Mouse (Mus musculus): ENCODE results near the gene Shank3. TPM values are rescaled to one million over a fixed set of nuclear protein-coding genes. Genes with fewer than 3 reads are reported as not detected.

The Shank3 gene
- polyA plus RNA-seq, 1 experiment from 2014 or later, result 2.0 TPM

GRCm38 (mm10) chr15:89559202-89559731 is 59.8 kb downstream of the Shank3 start:
- Histone ChIP-seq H3K4me3 (no peak overlapping the region), H3K9me3 (no peaks in the 10 kb centered on the region), H3K27ac (replicated peaks) (no peak overlapping the region), H3K4me2 (no peak overlapping the region), H3K27me3 (replicated peaks) (peaks cover 56% of the 10 kb centered on the region), H3K36me3 (0 out of 2 replicates have a peak, but pooled peaks cover 5% of the 10 kb centered on the region), H3K9ac (no peak overlapping the region), H3K4me1 (peaks cover 29% of the 10 kb centered on the region)
- peak; percentile 45; the same call in 1 of the 2 replicates for ATAC-seq (ENCODE audit: extremely low read depth, insufficient number of reproducible peaks, low FRiP score, low TSS enrichment)
- WGBS, result 42% methylated on average over 10 of the region's 10 CpGs

GRCm38 (mm10) chr15:89568114-89568513 is 68.7 kb downstream of the Shank3 start, which contains the start of gene Acr:
TSS of gene Acr (plus strand) at chr15:89568326.
- H3K4me3 ChIP-seq, result no peak within 1 kb of the TSS
- H3K9ac ChIP-seq, result no peak within 1 kb of the TSS
- no peaks in the 10 kb centered on the region for H3K36me3 ChIP-seq
- no peaks in the 10 kb centered on the region for H3K9me3 ChIP-seq
- H3K4me1 ChIP-seq, result no peaks in the 10 kb centered on the region
- no peak within 1 kb of the TSS for H3K4me2 ChIP-seq
- no peak for ATAC-seq (ENCODE audit: extremely low read depth, insufficient number of reproducible peaks, low FRiP score, low TSS enrichment)
- 81% methylated on average over 6 of the region's 6 CpGs for WGBS
- H3K27me3 ChIP-seq (replicated peaks), result no peaks in the 10 kb centered on the region
- H3K27ac ChIP-seq (replicated peaks), result no peak within 1 kb of the TSS

- H3K36me3 ChIP-seq, result no peaks in the 10 kb centered on the region
- no peak overlapping the region for H3K9ac ChIP-seq
- H3K4me2 ChIP-seq, result no peak overlapping the region
- 48% methylated on average over 8 of the region's 8 CpGs for WGBS
- no peak overlapping the region for H3K4me3 ChIP-seq
- no peak for ATAC-seq (ENCODE audit: extremely low read depth, insufficient number of reproducible peaks, low FRiP score, low TSS enrichment)
- no peak overlapping the region for H3K27ac ChIP-seq (replicated peaks)
- no peaks in the 10 kb centered on the region for H3K4me1 ChIP-seq
- H3K9me3 ChIP-seq, result no peaks in the 10 kb centered on the region
- no peaks in the 10 kb centered on the region for H3K27me3 ChIP-seq (replicated peaks)
These were observed 72.7 kb downstream of the Shank3 start for GRCm38 (mm10) chr15:89572147-89572546.

DNA sequence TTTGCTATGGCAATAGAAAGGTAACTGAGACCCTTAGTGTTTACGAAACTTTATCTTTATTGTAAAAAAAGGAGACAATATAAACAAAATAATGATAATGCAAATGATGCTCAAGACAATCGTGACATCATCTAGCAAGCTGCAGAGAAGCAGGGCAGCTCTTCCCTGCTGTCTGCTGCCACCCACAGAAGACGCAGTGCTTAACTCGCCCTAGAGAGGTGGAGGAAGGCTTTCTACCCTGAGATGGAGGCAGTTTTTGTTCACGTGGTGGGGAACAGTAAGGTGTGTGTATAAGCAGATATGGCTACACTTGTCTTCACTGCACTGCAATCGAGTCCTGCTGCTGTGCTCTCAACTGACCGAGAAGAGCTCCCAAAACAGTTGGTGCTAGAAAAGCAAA is 83.1 kb downstream of the Shank3 start:
- Histone ChIP-seq H3K4me1 (no peaks in the 10 kb centered on the region), H3K36me3 (peaks cover 24% of the 10 kb centered on the region), H3K27ac (replicated peaks) (no peak overlapping the region), H3K9me3 (no peaks in the 10 kb centered on the region), H3K9ac (no peak overlapping the region), H3K27me3 (replicated peaks) (no peaks in the 10 kb centered on the region), H3K4me3 (no peak overlapping the region), H3K4me2 (no peak overlapping the region)
- WGBS, result 78% methylated on average over 7 of the region's 7 CpGs
- no peak for ATAC-seq (ENCODE audit: extremely low read depth, insufficient number of reproducible peaks, low FRiP score, low TSS enrichment)

DNA sequence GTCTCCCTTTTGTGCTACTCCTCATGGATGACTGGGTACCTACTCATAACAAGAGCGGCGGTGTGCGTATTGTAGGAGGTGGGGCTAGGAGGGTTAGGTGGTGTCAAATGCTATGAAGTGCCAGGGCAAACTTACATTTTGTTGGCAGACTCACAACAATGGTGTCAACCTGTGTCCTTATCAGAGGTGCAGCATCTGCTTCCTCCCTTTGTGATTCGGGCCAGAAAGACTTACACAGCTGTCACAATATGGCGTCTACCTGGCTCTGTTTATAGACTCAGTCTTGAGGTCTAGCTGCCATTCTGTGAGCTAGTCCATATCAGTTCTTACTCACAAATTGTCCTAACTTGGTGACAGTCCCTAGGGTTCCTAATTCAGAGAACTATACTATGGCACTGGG is 85.7 kb downstream of the Shank3 start:
- Histone ChIP-seq H3K27ac (replicated peaks) (no peak overlapping the region), H3K9me3 (no peaks in the 10 kb centered on the region), H3K4me1 (no peaks in the 10 kb centered on the region), H3K4me2 (no peak overlapping the region), H3K36me3 (peaks cover 29% of the 10 kb centered on the region), H3K27me3 (replicated peaks) (no peaks in the 10 kb centered on the region), H3K4me3 (no peak overlapping the region), H3K9ac (no peak overlapping the region)
- ATAC-seq (ENCODE audit: extremely low read depth, insufficient number of reproducible peaks, low FRiP score, low TSS enrichment), result no peak
- 68% methylated on average over 5 of the region's 5 CpGs for WGBS

GRCm38 (mm10) chr15:89585631-89586030 is 86.2 kb downstream of the Shank3 start:
- no peaks in the 10 kb centered on the region for H3K27me3 ChIP-seq (replicated peaks)
- 85% methylated on average over 11 of the region's 11 CpGs for WGBS
- H3K27ac ChIP-seq (replicated peaks), result no peak overlapping the region
- H3K36me3 ChIP-seq, result peaks cover 29% of the 10 kb centered on the region
- H3K4me2 ChIP-seq, result no peak overlapping the region
- ATAC-seq (ENCODE audit: extremely low read depth, insufficient number of reproducible peaks, low FRiP score, low TSS enrichment), result no peak
- H3K4me1 ChIP-seq, result peaks cover under 1% of the 10 kb centered on the region; the same call in 1 of the 2 replicates
- no peak overlapping the region for H3K4me3 ChIP-seq
- H3K9ac ChIP-seq, result no peak overlapping the region
- no peaks in the 10 kb centered on the region for H3K9me3 ChIP-seq

DNA sequence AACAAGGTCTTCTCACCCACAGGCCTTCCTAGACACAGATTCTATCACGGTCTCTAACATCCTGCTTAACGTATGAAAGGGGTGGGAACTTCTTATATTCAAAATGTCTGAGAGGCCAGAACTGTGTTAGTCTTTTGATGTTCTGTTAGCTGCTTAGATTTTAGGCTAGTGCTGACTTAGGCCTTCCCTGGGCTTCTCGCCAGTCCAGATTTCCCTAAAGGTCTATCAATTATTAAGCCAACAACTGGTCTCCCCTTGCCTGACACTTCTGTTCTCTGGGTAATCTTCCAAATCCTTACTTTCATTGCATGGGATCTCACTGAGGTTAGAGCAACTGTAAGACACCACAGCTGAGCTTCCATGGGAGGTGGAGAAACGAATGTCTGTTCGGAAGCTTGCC is 89.7 kb downstream of the Shank3 start:
- Histone ChIP-seq H3K9ac (no peak overlapping the region), H3K27me3 (replicated peaks) (no peaks in the 10 kb centered on the region), H3K36me3 (peaks cover 19% of the 10 kb centered on the region), H3K4me1 (peaks cover 10% of the 10 kb centered on the region), H3K27ac (replicated peaks) (no peak overlapping the region), H3K4me3 (no peak overlapping the region), H3K4me2 (no peak overlapping the region), H3K9me3 (no peaks in the 10 kb centered on the region)
- WGBS, result 77% methylated on average over 5 of the region's 5 CpGs
- no peak for ATAC-seq (ENCODE audit: extremely low read depth, insufficient number of reproducible peaks, low FRiP score, low TSS enrichment)

- peaks cover 16% of the 10 kb centered on the region for H3K36me3 ChIP-seq
- peaks cover 10% of the 10 kb centered on the region for H3K4me1 ChIP-seq
- WGBS, result 4% methylated on average over 30 of the region's 30 CpGs
- H3K4me2 ChIP-seq, result peak overlapping the region; percentile 91
- no peak overlapping the region for H3K27ac ChIP-seq (replicated peaks)
- no peak for ATAC-seq (ENCODE audit: extremely low read depth, insufficient number of reproducible peaks, low FRiP score, low TSS enrichment)
- no peaks in the 10 kb centered on the region for H3K9me3 ChIP-seq
- peak overlapping the region; percentile 91 for H3K9ac ChIP-seq
- H3K27me3 ChIP-seq (replicated peaks), result no peaks in the 10 kb centered on the region
- H3K4me3 ChIP-seq, result peak overlapping the region; percentile 91
These were observed 91.9 kb downstream of the Shank3 start for GRCm38 (mm10) chr15:89591317-89591716.

- H3K36me3 ChIP-seq, result peaks cover 11% of the 10 kb centered on the region
- peak within 1 kb of the TSS; percentile 91 for H3K4me2 ChIP-seq
- peak within 1 kb of the TSS; percentile 91 for H3K4me3 ChIP-seq
- ATAC-seq (ENCODE audit: extremely low read depth, insufficient number of reproducible peaks, low FRiP score, low TSS enrichment), result peak; percentile 87; the same call in 1 of the 2 replicates
- peak within 1 kb of the TSS; percentile 91 for H3K9ac ChIP-seq
- no peaks in the 10 kb centered on the region for H3K9me3 ChIP-seq
- no peaks in the 10 kb centered on the region for H3K27me3 ChIP-seq (replicated peaks)
- no peak within 1 kb of the TSS for H3K27ac ChIP-seq (replicated peaks)
- under 1% methylated on average over 35 of the region's 35 CpGs for WGBS
- H3K4me1 ChIP-seq, result peaks cover 10% of the 10 kb centered on the region
These were observed 92.5 kb downstream of the Shank3 start, which contains the start of gene Rabl2 for GRCm38 (mm10) chr15:89591723-89592455. TSS of gene Rabl2 (minus strand) at chr15:89591923.

DNA sequence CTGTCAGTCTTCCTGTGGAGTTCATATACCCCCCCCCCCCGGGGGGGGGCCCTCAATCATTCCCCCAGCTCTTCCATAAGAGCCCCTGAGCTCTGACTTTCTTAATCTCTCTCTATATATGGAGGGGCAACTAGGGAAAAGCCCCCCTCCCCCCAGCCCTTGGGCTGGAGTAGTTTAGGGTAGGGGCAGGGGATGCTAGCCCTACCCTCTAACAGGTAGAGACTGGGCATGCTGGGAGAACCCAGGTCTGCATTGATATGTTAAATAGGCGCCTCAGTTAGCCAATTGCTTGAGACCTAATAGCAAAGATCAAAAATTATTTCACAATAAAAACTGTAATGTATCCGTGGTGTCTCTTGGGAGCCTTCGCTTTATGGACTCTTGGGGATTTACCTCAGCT is 93.1 kb downstream of the Shank3 start:
- Histone ChIP-seq H3K9me3 (no peaks in the 10 kb centered on the region), H3K36me3 (peaks cover 4% of the 10 kb centered on the region), H3K27ac (replicated peaks) (no peak overlapping the region), H3K9ac (peak overlapping the region; percentile 91; the same call in 1 of the 2 replicates), H3K27me3 (replicated peaks) (no peaks in the 10 kb centered on the region), H3K4me2 (peak overlapping the region; percentile 91), H3K4me3 (peak overlapping the region; percentile 91), H3K4me1 (peaks cover 10% of the 10 kb centered on the region)
- ATAC-seq (ENCODE audit: extremely low read depth, insufficient number of reproducible peaks, low FRiP score, low TSS enrichment), result no peak
- WGBS, result 45% methylated on average over 4 of the region's 4 CpGs

GRCm38 (mm10) chr15:89605822-89606570 is 106.6 kb downstream of the Shank3 start:
- H3K27ac ChIP-seq (replicated peaks), result no peak overlapping the region
- no peaks in the 10 kb centered on the region for H3K9me3 ChIP-seq
- no peaks in the 10 kb centered on the region for H3K4me1 ChIP-seq
- 68% methylated on average over 12 of the region's 12 CpGs for WGBS
- H3K4me3 ChIP-seq, result no peak overlapping the region
- H3K27me3 ChIP-seq (replicated peaks), result no peaks in the 10 kb centered on the region
- no peaks in the 10 kb centered on the region for H3K36me3 ChIP-seq
- H3K4me2 ChIP-seq, result no peak overlapping the region
- no peak for ATAC-seq (ENCODE audit: extremely low read depth, insufficient number of reproducible peaks, low FRiP score, low TSS enrichment)
- no peak overlapping the region for H3K9ac ChIP-seq

Measured in heart, embryonic 13.5 days (tissue).